Mouse (Mus musculus): ENCODE measurements around the gene Fbll1.

DNA sequence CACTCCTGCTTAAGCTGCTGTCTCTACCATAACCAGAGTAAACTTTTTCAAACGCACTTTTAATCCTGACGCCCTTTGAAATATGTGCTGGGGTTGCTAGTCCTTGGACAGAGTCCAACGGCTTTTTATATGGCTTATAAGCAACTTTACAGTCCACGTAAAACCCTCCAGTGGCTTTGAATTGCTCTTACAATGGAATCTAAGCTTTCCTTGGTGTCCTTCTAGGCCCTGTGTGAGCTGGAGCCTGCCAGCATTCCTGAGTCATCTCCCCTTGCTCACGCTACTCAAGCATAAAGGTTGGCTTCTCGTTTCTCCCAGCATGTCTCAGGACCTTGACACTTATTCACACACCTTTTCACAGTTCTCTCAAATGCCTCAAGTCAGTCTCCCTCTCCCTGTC is 43.1 kb downstream of the Fbll1 start:
- no peak for TF ChIP-seq CTCF (IDR thresholded peaks at IDR 0.05; ENCODE audit: borderline replicate concordance, insufficient read depth, low read length)
- TF ChIP-seq POLR2A (IDR thresholded peaks at IDR 0.05; ENCODE audit: low read depth, low read length): no peak
